Mouse (Mus musculus): ENCODE data around the gene Gm20388. TPM values are rescaled to one million over a fixed set of nuclear protein-coding genes. Genes with fewer than 3 reads are reported as not detected.

The Gm20388 gene
- total RNA-seq, 2 experiments from 2014 or later: 11.4 to 18.1 TPM

- ATAC-seq (replicated peaks; ENCODE audit: low FRiP score, low TSS enrichment, poor library complexity, severe bottlenecking): no peak
Observed at GRCm38 (mm10) chr8:121680896-121681295, 1770.3 kb downstream of the Gm20388 start.

- ATAC-seq (replicated peaks; ENCODE audit: low FRiP score, low TSS enrichment, poor library complexity, severe bottlenecking): no peak
Observed at GRCm38 (mm10) chr8:121681457-121681856, 1770.8 kb downstream of the Gm20388 start.

- ATAC-seq (replicated peaks; ENCODE audit: low FRiP score, low TSS enrichment, poor library complexity, severe bottlenecking): no peak
Observed at GRCm38 (mm10) chr8:121683083-121683832, 1772.6 kb downstream of the Gm20388 start.

GRCm38 (mm10) chr8:121685419-121685818 lies 1774.8 kb downstream of the Gm20388 start:
- ATAC-seq (replicated peaks; ENCODE audit: low FRiP score, low TSS enrichment, poor library complexity, severe bottlenecking): no peak

GRCm38 (mm10) chr8:121687455-121688161 lies 1777.0 kb downstream of the Gm20388 start:
- ATAC-seq (replicated peaks; ENCODE audit: low FRiP score, low TSS enrichment, poor library complexity, severe bottlenecking): no peak

GRCm38 (mm10) chr8:121688496-121688895 lies 1777.9 kb downstream of the Gm20388 start:
- no peak for ATAC-seq (replicated peaks; ENCODE audit: low FRiP score, low TSS enrichment, poor library complexity, severe bottlenecking)

GRCm38 (mm10) chr8:121694453-121694852 lies 1783.8 kb downstream of the Gm20388 start:
- ATAC-seq (replicated peaks; ENCODE audit: low FRiP score, low TSS enrichment, poor library complexity, severe bottlenecking): peak; percentile 66

- no peak for ATAC-seq (replicated peaks; ENCODE audit: low FRiP score, low TSS enrichment, poor library complexity, severe bottlenecking)
Observed at GRCm38 (mm10) chr8:121695585-121696184, 1785.0 kb downstream of the Gm20388 start.

- no peak for ATAC-seq (replicated peaks; ENCODE audit: low FRiP score, low TSS enrichment, poor library complexity, severe bottlenecking)
Observed at GRCm38 (mm10) chr8:121697735-121698614, 1787.3 kb downstream of the Gm20388 start.

GRCm38 (mm10) chr8:121698615-121699101 lies 1788.0 kb downstream of the Gm20388 start:
- ATAC-seq (replicated peaks; ENCODE audit: low FRiP score, low TSS enrichment, poor library complexity, severe bottlenecking): no peak

GRCm38 (mm10) chr8:121699936-121700335 lies 1789.3 kb downstream of the Gm20388 start:
- no peak for ATAC-seq (replicated peaks; ENCODE audit: low FRiP score, low TSS enrichment, poor library complexity, severe bottlenecking)

- ATAC-seq (replicated peaks; ENCODE audit: low FRiP score, low TSS enrichment, poor library complexity, severe bottlenecking): no peak
Observed at GRCm38 (mm10) chr8:121705174-121705573, 1794.5 kb downstream of the Gm20388 start.

- no peak for ATAC-seq (replicated peaks; ENCODE audit: low FRiP score, low TSS enrichment, poor library complexity, severe bottlenecking)
Observed at GRCm38 (mm10) chr8:121706956-121707355, 1796.3 kb downstream of the Gm20388 start.

GRCm38 (mm10) chr8:121708406-121708805 lies 1797.8 kb downstream of the Gm20388 start:
- ATAC-seq (replicated peaks; ENCODE audit: low FRiP score, low TSS enrichment, poor library complexity, severe bottlenecking): no peak

GRCm38 (mm10) chr8:121717502-121717901 lies 1806.9 kb downstream of the Gm20388 start:
- ATAC-seq (replicated peaks; ENCODE audit: low FRiP score, low TSS enrichment, poor library complexity, severe bottlenecking): no peak

- ATAC-seq (replicated peaks; ENCODE audit: low FRiP score, low TSS enrichment, poor library complexity, severe bottlenecking): peak; percentile 76
Observed at GRCm38 (mm10) chr8:121717982-121718425, 1807.4 kb downstream of the Gm20388 start.

GRCm38 (mm10) chr8:121718925-121719324 lies 1808.3 kb downstream of the Gm20388 start:
- ATAC-seq (replicated peaks; ENCODE audit: low FRiP score, low TSS enrichment, poor library complexity, severe bottlenecking): no peak

- no peak for ATAC-seq (replicated peaks; ENCODE audit: low FRiP score, low TSS enrichment, poor library complexity, severe bottlenecking)
Observed at GRCm38 (mm10) chr8:121721072-121721471, 1810.4 kb downstream of the Gm20388 start.

GRCm38 (mm10) chr8:121723846-121724245 lies 1813.2 kb downstream of the Gm20388 start:
- no peak for ATAC-seq (replicated peaks; ENCODE audit: low FRiP score, low TSS enrichment, poor library complexity, severe bottlenecking)

All from megakaryocyte-erythroid progenitor cell, adult 5-6 weeks (primary cell).